Mouse (Mus musculus) effector memory CD4-positive, alpha-beta T cell, adult 5 months (primary cell): Measurements from ENCODE around the gene Agtpbp1. TPM values are rescaled to one million over a fixed set of nuclear protein-coding genes. Genes with fewer than 3 reads are reported as not detected.

Source experiments
- polyA plus RNA-seq: library from polyadenylated mRNA; unstranded; fragments of 100-300 nt; shearing (Covaris generic); gene quantifications from one replicate; pipeline ENCODE4 v1.2.1, GENCODE M21; 2017

Agtpbp1 gene
- polyA plus RNA-seq = 16.6 TPM

DNA sequence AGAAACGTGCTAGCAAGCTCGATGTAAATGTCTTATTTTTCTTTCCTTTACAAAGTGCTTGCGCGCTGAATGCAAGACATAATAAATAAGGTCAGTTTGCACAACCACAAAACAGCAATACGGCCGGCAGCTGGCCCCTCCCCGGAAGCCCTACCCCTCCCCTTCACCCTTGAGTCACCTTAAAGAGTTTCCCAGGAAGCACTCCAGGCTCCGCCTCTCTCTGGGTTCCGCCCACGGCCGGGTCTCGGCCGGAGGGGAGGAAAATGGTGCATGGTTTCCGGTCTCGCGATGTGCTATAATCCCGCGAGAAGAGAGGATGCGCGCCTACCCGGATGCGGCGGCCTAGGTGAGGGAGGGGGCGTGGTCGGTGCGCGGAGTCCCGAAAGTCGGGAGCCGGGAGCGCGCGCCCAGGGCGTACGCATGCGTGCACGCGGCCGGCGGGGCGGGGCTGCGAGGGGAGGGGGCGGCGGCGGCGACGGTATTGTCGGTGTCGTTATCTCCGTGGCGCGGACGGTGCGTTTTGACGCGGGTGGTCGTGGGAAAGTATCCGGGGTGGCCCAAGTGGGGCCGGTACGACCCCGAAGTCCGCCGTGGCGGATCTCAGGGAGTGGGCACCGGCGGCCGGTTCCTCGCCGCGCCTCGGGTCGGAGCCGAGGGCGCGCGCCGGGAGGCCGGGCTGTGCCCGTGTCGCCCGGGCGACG lies at the start of gene Agtpbp1, which contains the start of gene Naa35:
Gene Agtpbp1, minus strand, starts transcription at position 281 of the 701 bp plus-strand sequence.
Gene Naa35, plus strand, starts transcription at position 313 of the 701 bp plus-strand sequence.

Other genes starting within 250 kb of the Agtpbp1 start
- 39.5 TPM for gene Naa35, start within 50 bp of the Agtpbp1 start, polyA plus RNA-seq
- gene Golm1, start 90.6 kb upstream of the Agtpbp1 start, polyA plus RNA-seq = 44.8 TPM
- gene 4921517D22Rik, start 108.9 kb upstream of the Agtpbp1 start, polyA plus RNA-seq = not detected
- 0.06 TPM for gene Spata31d1a, start 125.1 kb upstream of the Agtpbp1 start, polyA plus RNA-seq
- gene Spata31d1b, start 127.1 kb upstream of the Agtpbp1 start, polyA plus RNA-seq = not detected
- gene Spata31d1d, start 146.5 kb upstream of the Agtpbp1 start, polyA plus RNA-seq = not detected
- gene 1700014D04Rik, start 161.5 kb upstream of the Agtpbp1 start, polyA plus RNA-seq = not detected
- 163 TPM for gene Isca1, start 184.6 kb upstream of the Agtpbp1 start, polyA plus RNA-seq
- not detected for gene Gm49354, start 197.0 kb upstream of the Agtpbp1 start, polyA plus RNA-seq
- gene Tut7, start 237.9 kb upstream of the Agtpbp1 start, polyA plus RNA-seq = 204 TPM